Mouse (Mus musculus): ENCODE measurements around the gene Abtb1. TPM values are rescaled to one million over a fixed set of nuclear protein-coding genes. Genes with fewer than 3 reads are reported as not detected.

Gene Abtb1
- total and polyA plus RNA-seq, 2 experiments from 2014 or later, result 31.5 to 78.9 TPM

- 48% methylated on average over 3 of the region's 3 CpGs for WGBS
- Histone ChIP-seq H3K9me3 (ENCODE audit: low read length) (no peaks in the 10 kb centered on the region), H3K9ac (replicated peaks; ENCODE audit: low read length) (no peak overlapping the region), H3K27me3 (ENCODE audit: insufficient read depth, low read length) (no peaks in the 10 kb centered on the region), H3K4me1 (ENCODE audit: insufficient read depth, low read length) (peaks cover 7% of the 10 kb centered on the region), H3K4me2 (ENCODE audit: low read depth, low read length) (no peak overlapping the region), H3K4me3 (ENCODE audit: low read length) (no peak overlapping the region), H3K36me3 (ENCODE audit: insufficient read depth, low read length) (no peaks in the 10 kb centered on the region), H3K27ac (no peak overlapping the region)
- ATAC-seq (no peak), DNase-seq (ENCODE audit: low spot score) (no peak)
- no peak for TF ChIP-seq CTCF (IDR thresholded peaks at IDR 0.05; ENCODE audit: low read depth)
These were observed 31.5 kb downstream of the Abtb1 start for GRCm38 (mm10) chr6:88810291-88810690.

- H3K4me2 ChIP-seq (ENCODE audit: low read depth, low read length), result no peak overlapping the region
- no peaks in the 10 kb centered on the region for H3K27me3 ChIP-seq (ENCODE audit: insufficient read depth, low read length)
- ATAC-seq (no peak), DNase-seq (ENCODE audit: low spot score) (no peak)
- no peaks in the 10 kb centered on the region for H3K4me1 ChIP-seq (ENCODE audit: insufficient read depth, low read length)
- WGBS, result 65% methylated on average over 23 of the region's 23 CpGs
- no peak overlapping the region for H3K4me3 ChIP-seq (ENCODE audit: low read length)
- H3K36me3 ChIP-seq (ENCODE audit: insufficient read depth, low read length), result no peaks in the 10 kb centered on the region
- TF ChIP-seq CTCF (IDR thresholded peaks at IDR 0.05; ENCODE audit: low read depth), result no peak
- no peak overlapping the region for H3K27ac ChIP-seq
- H3K9me3 ChIP-seq (ENCODE audit: low read length), result no peaks in the 10 kb centered on the region
- H3K9ac ChIP-seq (replicated peaks; ENCODE audit: low read length), result no peak overlapping the region
These were observed 32.4 kb downstream of the Abtb1 start for GRCm38 (mm10) chr6:88809091-88810037.

GRCm38 (mm10) chr6:88804966-88805577 lies 36.7 kb downstream of the Abtb1 start:
- ATAC-seq (no peak), DNase-seq (ENCODE audit: low spot score) (no peak)
- Histone ChIP-seq H3K27me3 (ENCODE audit: insufficient read depth, low read length) (no peaks in the 10 kb centered on the region), H3K4me2 (ENCODE audit: low read depth, low read length) (no peak overlapping the region), H3K4me3 (ENCODE audit: low read length) (no peak overlapping the region), H3K36me3 (ENCODE audit: insufficient read depth, low read length) (no peaks in the 10 kb centered on the region), H3K9ac (replicated peaks; ENCODE audit: low read length) (no peak overlapping the region), H3K4me1 (ENCODE audit: insufficient read depth, low read length) (no peaks in the 10 kb centered on the region), H3K9me3 (ENCODE audit: low read length) (no peaks in the 10 kb centered on the region), H3K27ac (no peak overlapping the region)
- no peak for TF ChIP-seq CTCF (IDR thresholded peaks at IDR 0.05; ENCODE audit: low read depth)
- WGBS, result 92% methylated on average over 17 of the region's 17 CpGs

- no peaks in the 10 kb centered on the region for H3K27me3 ChIP-seq (ENCODE audit: insufficient read depth, low read length)
- H3K27ac ChIP-seq, result no peak overlapping the region
- 76% methylated on average over 4 of the region's 4 CpGs for WGBS
- H3K9ac ChIP-seq (replicated peaks; ENCODE audit: low read length), result no peak overlapping the region
- no peak overlapping the region for H3K4me2 ChIP-seq (ENCODE audit: low read depth, low read length)
- TF ChIP-seq CTCF (IDR thresholded peaks at IDR 0.05; ENCODE audit: low read depth), result no peak
- ATAC-seq, result no peak
- H3K9me3 ChIP-seq (ENCODE audit: low read length), result no peaks in the 10 kb centered on the region
- H3K4me3 ChIP-seq (ENCODE audit: low read length), result no peak overlapping the region
- H3K4me1 ChIP-seq (ENCODE audit: insufficient read depth, low read length), result no peaks in the 10 kb centered on the region
- no peaks in the 10 kb centered on the region for H3K36me3 ChIP-seq (ENCODE audit: insufficient read depth, low read length)
- DNase-seq (ENCODE audit: low spot score), result no peak
These were observed 37.7 kb downstream of the Abtb1 start for GRCm38 (mm10) chr6:88803957-88804695.

GRCm38 (mm10) chr6:88803051-88803450 lies 38.7 kb downstream of the Abtb1 start:
- no peak for ATAC-seq

GRCm38 (mm10) chr6:88800735-88801134 lies 41.0 kb downstream of the Abtb1 start:
- no peak for TF ChIP-seq CTCF (IDR thresholded peaks at IDR 0.05; ENCODE audit: low read depth)
- WGBS, result 52% methylated on average over 3 of the region's 3 CpGs
- no peak overlapping the region for H3K9ac ChIP-seq (replicated peaks; ENCODE audit: low read length)
- no peak overlapping the region for H3K4me2 ChIP-seq (ENCODE audit: low read depth, low read length)
- 0 out of 2 replicates have a peak overlapping the region, but pooled peaks have one; percentile 41 for H3K27ac ChIP-seq
- no peak overlapping the region for H3K4me3 ChIP-seq (ENCODE audit: low read length)
- no peaks in the 10 kb centered on the region for H3K9me3 ChIP-seq (ENCODE audit: low read length)
- no peaks in the 10 kb centered on the region for H3K36me3 ChIP-seq (ENCODE audit: insufficient read depth, low read length)
- peak; percentile 71 for DNase-seq (ENCODE audit: low spot score)
- ATAC-seq, result peak; percentile 77
- no peaks in the 10 kb centered on the region for H3K4me1 ChIP-seq (ENCODE audit: insufficient read depth, low read length)
- H3K27me3 ChIP-seq (ENCODE audit: insufficient read depth, low read length), result no peaks in the 10 kb centered on the region

More at GRCm38 (mm10) chr6:88803051-88803450, 38.7 kb downstream of the Abtb1 start:
- Histone ChIP-seq H3K27me3 (ENCODE audit: insufficient read depth, low read length) (no peaks in the 10 kb centered on the region), H3K9me3 (ENCODE audit: low read length) (no peaks in the 10 kb centered on the region), H3K4me2 (ENCODE audit: low read depth, low read length) (no peak overlapping the region), H3K36me3 (ENCODE audit: insufficient read depth, low read length) (no peaks in the 10 kb centered on the region), H3K27ac (no peak overlapping the region), H3K4me1 (ENCODE audit: insufficient read depth, low read length) (no peaks in the 10 kb centered on the region), H3K9ac (replicated peaks; ENCODE audit: low read length) (no peak overlapping the region), H3K4me3 (ENCODE audit: low read length) (no peak overlapping the region)
- WGBS, result 88% methylated on average over 7 of the region's 7 CpGs
- TF ChIP-seq CTCF (IDR thresholded peaks at IDR 0.05; ENCODE audit: low read depth), result no peak
- no peak for DNase-seq (ENCODE audit: low spot score)
